Mouse (Mus musculus): ENCODE results near the gene Lclat1. TPM values are rescaled to one million over a fixed set of nuclear protein-coding genes. Genes with fewer than 3 reads are reported as not detected.

Gene Lclat1
- 5.2 and 5.9 TPM in 2 replicates for polyA plus RNA-seq (2012; rRNA removed)

GRCm38 (mm10) chr17:73107158-73108157 is at the start of gene Lclat1:
TSS of gene Lclat1 (plus strand) at chr17:73107985.

Other genes with a start within 250 kb of the Lclat1 start
- gene Lbh, start 189.7 kb upstream of the Lclat1 start, polyA plus RNA-seq (2012; rRNA removed): 106 and 107 TPM in 2 replicates

Measured in ovary, adult 2 months (tissue).